Mouse (Mus musculus): ENCODE data around the gene Loxl1. TPM values are rescaled to one million over a fixed set of nuclear protein-coding genes. Genes with fewer than 3 reads are reported as not detected.
"Not testable (repeated sequence)": the region's sequence is repeated elsewhere in the genome, so short reads cannot be mapped to it uniquely, and the experiment has no call there.

Loxl1 gene
- total RNA-seq, 2 experiments from 2014 or later = 2.1 to 2.7 TPM

DNA sequence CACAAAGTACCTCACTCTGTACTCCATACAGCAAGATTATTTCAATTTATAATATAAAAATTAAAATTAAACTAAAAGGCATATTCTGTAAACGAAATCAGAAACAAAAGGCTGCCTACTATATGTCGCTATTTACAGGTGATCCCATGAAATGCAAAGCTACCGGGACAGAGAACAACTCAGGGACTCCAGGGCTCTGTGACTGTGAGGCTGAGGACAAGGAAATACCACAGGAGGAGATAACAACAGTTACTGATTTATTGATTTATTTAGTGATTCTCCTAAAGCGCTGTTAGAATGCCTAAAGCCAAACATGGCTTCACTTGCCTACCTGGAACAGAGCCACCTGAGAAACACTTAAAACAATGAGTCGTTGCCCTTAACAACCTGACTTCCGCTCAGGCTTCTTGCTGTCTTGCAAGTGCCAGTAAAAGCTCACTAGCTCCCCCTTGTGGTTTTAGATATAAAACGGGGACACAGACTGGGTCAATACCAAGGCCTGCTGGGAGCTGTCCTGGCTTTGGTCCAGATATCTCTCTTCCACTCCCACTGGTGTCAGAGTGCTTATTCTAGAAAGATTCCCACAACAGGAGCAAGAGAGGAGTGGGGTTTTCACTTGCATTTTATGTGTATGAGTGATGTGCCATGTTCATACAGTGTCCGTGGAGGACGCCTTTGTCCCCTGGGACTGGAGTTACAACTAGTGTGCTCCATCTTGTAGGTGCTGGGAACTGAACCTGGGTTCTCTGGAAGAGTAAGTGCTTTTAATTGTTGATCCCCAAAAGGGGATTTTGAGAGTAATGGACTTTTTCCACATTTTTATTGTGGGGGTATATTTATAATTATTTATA, 32.5 kb downstream of the Loxl1 start:
- intact Hi-C loops (cut with DNase I) = loop anchor here (5.0 kb wide), 1 partner anchor 243 kb away; no protein-coding TSS in a partner anchor
- peak; percentile 44 to 45 for DNase-seq (ENCODE audit: low spot score in 2 of 2)

DNA sequence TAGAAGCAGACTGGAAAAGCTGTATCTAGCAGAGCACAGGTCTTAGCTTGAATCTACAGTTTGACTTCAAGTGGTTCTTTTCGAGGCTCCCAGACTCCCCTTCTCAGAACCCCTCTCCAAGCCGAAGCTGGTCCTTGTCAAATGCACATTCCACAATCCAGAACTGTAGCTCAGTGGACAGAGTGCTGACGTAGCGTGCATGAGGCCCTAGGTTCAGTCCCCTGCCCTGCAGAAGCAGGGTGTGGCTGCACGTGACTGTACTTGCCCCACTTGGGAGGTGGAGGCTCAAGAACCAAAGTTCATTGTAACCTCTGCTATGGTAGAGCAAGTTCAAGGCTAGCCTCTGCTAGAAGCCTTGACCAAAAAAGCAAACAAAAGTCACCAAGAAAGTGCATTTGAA, 33.2 kb downstream of the Loxl1 start:
- no peak for DNase-seq (ENCODE audit: low spot score in 2 of 2)
- intact Hi-C loops (cut with DNase I) = loop anchor here (5.0 kb wide), 1 partner anchor 242 kb away; no protein-coding TSS in a partner anchor

DNA sequence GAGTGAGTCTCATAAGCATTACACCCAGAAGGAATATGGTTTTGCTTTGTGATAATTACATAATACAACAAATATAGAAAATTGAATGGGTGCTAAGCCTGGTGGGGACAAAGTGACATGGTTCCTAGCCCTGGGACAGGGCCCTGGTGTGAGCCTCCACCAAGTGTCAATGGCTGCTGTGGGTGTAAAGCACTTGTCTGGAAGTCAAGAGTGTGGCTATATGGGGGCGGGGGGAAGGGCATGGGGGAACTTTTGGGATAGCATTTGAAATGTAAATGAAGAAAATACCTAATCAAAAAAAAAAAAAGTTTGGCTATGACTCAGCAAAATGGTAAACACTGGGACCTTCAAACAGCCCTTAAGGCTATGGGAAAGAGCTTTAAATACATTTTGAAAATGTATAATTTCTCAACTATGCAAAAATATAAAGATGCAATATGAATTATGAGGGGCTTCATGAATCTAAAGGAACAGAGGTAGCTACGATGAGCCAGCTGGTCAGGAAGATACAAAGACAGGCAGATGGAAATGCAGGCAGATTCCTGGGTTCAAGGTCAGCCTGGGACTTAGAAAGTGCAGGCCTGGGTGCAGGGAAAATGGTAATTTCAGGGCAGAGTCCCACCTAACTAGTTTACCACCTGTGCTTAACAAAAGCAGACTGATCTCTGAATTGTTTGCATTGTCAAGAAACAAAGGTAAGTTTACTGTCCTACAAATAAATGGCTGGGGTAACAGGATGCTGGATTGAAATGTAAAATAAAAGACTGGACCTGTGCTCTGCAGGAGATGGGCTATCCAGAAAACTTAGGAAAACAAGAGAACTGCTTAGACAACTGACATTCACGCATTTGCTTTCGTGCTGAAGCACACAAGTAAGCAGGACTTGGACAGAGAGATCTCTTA, 33.9 kb downstream of the Loxl1 start:
- intact Hi-C loops (cut with DNase I) = no loop called here
- no peak for DNase-seq (ENCODE audit: low spot score in 2 of 2)

DNA sequence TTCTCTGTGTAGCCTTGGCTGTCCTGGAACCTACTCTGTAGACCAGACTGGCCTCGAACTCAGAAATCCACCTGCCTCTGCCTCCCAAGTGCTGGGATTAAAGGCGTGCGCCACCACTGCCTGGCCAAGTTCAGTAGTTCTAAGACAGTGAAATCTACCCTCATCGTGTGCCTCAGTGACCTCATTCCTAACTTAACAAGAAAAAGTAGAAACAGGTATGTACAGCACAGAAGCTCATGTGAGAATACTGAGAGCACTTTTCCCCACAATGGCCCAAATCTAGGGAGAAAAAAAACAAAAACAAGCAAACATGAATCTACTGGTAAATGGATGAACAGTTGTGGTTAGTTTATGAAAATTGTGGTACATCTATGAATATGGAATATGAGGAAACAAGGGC, 34.7 kb downstream of the Loxl1 start:
- DNase-seq (ENCODE audit: low spot score in 2 of 2) = no peak
- intact Hi-C loops (cut with DNase I) = no loop called here

DNA sequence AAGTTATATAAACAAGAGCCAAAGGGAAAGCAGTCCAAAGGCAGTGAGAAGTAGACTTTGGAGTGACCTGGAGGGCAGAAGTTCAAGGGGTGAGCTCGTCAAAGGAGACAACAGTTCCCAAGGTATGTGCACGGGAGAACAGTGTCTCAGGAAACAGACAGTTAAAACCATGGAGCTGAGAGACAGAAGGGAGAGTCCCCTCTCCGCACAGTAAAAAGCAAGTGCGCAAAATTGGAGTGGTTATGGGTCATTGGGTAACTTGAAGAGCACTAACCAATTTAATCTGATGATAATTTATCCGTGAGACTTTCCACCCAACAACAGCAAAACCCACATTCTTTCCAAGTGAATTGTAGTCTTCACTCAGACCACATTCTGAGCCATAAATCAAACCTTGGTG, 36.6 kb downstream of the Loxl1 start:
- intact Hi-C loops (cut with DNase I) = no loop called here
- no peak for DNase-seq (ENCODE audit: low spot score in 2 of 2)

DNA sequence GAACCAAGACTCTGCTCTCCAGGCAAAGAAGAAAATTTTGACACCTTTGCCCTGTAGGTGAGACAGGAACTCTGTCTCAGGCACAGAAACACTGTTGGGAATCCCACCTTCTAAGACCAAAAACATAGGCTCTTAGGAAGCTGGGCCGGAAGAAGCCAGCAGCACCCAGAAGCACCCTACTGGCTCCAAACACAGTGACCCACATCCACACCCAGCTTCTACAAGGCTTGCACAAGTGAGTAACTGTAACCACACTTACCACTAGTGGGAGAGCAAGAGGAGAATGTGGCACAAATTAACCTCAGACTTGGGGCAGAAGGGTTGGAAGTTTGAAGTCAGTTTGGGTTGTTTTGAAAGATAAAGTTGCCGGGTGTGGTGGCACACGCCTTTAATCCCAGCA, 37.2 kb downstream of the Loxl1 start:
- intact Hi-C loops (cut with DNase I) = no loop called here
- no peak for DNase-seq (ENCODE audit: low spot score in 2 of 2)

DNA sequence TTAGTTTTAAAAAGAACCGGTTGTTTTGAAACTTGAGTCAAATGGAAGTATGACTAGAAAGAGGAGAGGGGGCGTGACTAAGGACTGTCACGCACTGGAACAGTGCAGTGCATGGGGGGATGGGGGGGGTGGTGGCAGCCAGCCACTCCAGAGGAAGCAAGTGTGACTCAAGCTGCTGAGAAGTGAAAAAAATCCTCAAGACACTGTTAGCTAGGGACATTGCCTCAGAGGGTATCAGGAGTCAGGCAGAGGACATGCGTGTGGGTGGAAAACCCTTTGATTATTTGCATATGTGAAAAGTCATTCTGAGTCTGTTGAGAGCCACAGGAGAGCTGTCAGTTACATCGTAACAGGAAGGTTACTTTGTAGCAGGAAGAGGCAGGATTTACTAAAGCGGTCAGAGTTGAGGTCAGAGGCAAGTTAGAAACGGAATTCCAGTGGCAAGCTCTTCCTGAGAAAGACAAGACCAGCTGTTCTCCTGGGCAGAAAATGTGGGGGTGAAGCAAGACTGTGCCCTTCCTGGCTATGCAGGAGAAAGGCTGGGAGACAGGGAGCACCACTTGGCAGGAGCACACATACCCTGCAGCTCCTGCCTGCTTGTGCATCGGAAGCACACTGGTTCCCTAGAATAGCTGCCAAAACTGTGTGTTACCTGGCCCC, 37.7 kb downstream of the Loxl1 start:
- DNase-seq (ENCODE audit: low spot score in 2 of 2) = no peak
- intact Hi-C loops (cut with DNase I) = no loop called here

DNA sequence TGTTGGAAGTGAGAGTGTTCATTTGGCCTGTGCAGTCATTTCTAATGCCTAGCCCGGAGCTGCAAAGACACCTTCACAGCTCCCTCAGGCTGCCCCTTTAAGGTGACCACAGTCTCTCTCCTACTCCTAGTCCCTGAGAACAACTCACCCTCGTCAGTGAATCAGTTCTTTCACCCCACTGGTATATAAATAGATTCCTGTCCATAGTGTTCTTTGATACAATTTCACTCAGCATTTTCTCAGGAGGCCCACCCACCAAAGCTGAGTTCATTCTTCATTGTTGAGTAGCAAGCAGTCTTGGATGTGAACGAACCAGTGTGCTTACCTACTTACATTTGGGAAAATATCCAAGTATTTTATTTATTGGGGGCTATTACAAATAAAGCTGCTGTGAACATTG, 38.4 kb downstream of the Loxl1 start:
- DNase-seq (ENCODE audit: low spot score in 2 of 2) = no peak
- intact Hi-C loops (cut with DNase I) = no loop called here

DNA sequence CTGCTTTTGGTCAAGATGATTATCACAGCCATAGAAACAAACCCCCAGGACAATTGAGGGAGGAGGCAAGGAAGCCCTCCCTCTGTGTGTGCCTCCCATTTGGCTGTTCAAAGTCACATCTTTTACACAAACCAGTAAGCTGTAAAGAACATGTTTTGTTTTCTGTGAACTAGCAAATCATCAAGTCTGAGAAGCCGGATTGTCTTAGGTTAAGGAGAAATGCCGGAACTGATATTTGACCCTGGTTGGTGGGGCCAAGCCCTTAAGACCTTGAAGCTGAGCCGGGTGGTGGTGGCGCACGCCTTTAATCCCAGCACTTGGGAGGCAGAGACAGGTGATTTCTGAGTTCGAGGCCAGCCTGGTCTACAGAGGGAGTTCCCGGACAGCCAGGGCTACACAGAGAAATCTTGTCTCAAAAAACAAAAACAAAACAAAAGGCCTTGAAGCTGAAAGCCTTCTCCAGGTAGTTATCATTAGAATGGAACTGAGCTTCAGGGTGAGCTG, 38.8 kb downstream of the Loxl1 start:
- intact Hi-C loops (cut with DNase I) = no loop called here
- no peak for DNase-seq (ENCODE audit: low spot score in 2 of 2)

DNA sequence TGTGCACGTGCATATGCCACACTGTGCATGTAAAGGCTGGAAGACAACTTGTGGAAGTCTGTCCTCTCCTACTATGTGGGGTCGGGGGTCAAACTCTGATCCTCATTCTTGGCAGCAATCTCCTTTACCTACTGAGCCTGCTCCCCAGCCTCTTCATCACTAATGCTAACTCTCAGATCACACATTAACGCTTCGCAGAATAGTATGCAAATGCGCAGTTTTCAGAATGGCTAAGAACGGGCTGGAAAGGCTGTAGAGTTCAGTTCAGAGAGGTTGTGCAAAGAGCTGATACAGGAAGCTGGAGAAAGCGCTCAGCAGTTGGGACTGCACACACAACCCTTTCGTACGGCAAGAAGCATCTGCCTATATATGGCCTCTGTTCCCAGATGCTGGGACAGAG, 40.1 kb downstream of the Loxl1 start:
- intact Hi-C loops (cut with DNase I) = no loop called here

DNA sequence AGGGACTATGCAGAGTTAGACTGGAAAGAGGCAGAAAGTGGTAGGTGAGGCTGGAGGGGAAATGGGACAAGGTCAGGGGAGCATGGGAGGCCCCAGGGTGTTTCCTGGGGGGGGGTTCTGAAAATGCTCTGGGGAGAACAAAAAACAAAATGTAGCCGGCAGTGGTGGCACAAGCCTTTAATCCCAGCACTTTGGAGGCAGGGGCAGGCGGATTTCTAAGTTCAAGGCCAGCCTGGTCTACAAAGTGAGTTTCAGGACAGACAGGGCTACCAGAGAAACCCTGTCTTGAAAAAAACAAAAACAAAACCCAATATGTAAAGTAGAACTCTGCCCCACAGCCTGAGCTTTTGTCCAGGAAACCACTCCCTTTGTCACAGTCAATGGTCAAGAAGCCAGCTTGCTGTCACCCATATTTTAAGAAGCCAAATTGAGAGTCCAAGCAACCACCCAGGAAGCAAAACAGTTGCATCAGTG, 40.9 kb downstream of the Loxl1 start:
- no peak for DNase-seq (ENCODE audit: low spot score in 2 of 2)
- intact Hi-C loops (cut with DNase I) = no loop called here

More for the DNA sequence above, 40.1 kb downstream of the Loxl1 start:
- no peak for DNase-seq (ENCODE audit: low spot score in 2 of 2)

DNA sequence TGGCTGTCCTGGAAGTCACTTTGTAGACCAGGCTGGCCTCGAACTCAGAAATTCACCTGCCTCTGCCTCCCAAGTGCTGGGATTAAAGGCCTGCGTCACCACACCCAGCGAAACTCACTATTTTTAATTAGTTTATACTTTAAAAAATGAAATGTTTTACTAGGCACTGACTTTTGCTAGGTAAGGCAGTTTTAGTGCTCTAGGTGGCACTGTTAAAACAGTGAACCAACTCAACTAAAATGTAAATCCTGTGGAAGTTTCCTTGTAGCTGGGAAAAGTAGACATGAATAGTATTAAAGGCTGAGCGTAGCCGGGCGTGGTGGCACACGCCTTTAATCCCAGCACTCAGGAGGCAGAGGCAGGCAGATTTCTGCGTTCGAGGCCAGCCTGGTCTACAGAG, 41.4 kb downstream of the Loxl1 start:
- intact Hi-C loops (cut with DNase I); DNase-seq (ENCODE audit: low spot score in 2 of 2): not testable (repeated sequence)

DNA sequence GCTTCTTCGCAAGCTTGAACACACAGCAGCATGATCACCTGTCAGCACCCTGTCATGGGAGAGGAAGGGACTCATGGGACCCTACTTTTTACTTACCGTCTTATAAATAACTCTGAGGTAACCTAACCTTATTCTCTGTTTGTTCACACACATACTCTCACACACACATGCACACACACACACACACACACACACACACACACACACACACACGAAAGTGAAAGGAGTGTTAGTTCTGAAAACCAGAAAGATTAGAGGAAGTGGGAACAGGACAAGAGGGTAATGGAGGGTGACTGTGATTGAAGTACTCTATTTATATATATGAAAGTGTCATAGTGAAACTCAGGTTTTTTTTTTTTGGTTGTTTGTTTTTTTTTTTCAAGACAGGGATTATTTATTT, 41.9 kb downstream of the Loxl1 start:
- intact Hi-C loops (cut with DNase I) = no loop called here
- DNase-seq (ENCODE audit: low spot score in 2 of 2) = no peak

DNA sequence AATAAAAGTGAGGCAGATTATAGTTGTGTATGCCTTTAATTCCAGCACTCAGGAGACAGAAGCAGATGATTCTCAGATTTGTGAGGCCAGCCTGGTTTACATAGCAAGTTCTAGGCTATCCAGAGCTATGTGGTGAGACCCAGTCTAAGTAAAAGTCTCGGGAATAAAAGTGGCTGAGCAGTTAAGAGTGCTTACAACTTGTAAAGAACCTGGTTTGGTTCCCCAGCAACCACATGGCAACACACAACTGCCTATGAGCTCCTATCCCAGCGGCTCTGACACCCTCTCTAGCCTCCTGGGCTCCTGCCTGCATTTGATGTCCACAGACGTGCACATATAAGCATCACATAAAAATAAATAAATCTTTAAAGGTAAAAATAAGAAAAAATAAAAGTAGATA, 42.9 kb downstream of the Loxl1 start:
- DNase-seq (ENCODE audit: low spot score in 2 of 2) = no peak
- intact Hi-C loops (cut with DNase I) = no loop called here

DNA sequence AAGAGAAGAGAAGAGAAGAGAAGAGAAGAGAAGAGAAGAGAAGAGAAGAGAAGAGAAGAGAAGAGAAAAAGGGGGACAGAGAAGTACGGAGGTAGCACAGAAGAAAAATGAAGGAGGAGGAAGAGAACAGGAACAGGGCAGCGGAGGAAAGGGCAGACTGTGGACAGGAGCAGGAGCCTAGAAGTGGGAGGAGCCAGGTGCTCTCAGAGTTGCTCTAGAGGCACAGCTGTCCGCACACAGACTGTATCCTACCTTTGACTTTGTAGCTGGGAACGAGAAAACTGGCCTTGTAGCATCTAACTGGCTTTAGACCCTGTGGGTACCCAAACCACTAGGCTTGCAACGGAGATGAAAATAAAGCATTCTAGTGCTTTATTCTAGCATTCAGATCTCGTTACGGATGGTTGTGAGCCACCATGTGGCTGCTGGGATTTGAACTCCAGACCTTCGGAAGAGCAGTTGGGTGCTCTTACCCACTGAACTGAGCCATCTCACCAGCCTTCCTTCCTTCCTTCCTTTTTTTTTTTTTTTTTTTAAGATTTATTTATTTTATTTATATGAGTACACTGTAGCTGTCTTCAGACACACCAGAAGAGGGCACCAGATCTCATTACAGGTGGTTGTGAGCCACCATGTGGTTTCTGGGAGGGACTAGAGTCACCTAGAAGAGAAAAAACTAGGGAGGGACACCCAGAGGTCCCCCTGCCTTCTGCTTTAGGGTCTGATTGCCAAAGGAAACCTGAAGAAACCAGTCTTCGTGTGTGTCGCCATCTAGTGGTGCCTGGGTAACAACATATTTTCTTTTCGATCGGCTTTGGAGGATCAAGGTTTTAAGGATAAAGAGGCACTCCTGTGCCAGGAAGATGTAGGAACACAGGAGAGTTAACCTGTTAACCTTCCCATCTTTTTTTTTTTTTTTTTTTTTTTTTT, 44.3 kb downstream of the Loxl1 start:
- peak in 1 of 2 experiments; percentile 43 for DNase-seq (ENCODE audit: low spot score in 2 of 2)
- intact Hi-C loops (cut with DNase I) = loop anchor here (5.0 kb wide), 1 partner anchor 41 kb away; no protein-coding TSS in a partner anchor

DNA sequence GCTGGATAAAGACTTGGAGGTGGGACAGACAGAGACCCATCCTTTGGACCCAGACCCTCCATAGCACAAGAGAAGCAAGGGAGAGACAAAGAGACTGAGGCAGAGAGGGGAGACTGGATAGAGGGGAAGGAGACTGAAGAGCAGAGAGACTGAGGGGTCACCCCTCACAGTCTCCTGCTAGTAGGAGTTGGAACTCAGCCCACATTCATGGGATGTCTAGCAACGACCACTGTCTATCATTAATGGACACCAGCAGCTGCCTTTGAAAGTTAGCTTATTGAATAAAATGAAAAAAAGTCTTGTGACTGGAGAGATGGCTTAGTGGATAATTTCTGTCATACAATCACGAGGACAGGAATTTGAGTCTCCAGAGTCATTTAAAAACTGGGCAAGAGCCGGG, 45.9 kb downstream of the Loxl1 start:
- intact Hi-C loops (cut with DNase I) = loop anchor here (5.0 kb wide), 1 partner anchor 40 kb away; no protein-coding TSS in a partner anchor

DNA sequence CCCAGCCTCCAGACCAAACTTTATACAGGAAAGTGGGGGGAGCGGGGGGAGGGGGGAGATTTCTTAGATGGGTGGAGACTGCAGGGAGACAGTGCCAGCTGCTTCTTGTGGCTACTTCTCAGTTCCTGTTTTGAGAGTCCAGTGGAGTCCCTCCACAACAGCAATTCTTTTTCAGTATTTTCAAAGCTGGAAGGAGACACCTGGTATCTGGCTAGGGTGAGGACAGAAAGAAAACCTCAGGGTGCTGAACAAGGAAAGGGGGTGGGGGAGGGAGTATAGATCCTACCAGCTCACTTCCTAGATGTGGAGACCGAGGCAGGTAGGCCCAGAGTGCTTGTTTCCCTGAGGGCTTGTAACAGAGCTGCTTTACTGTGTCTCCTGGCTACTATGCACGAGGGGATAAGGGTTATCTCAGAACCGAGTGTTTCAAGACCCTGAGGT, 46.4 kb downstream of the Loxl1 start:
- intact Hi-C loops (cut with DNase I) = loop anchor here (5.0 kb wide), 1 partner anchor 39 kb away; no protein-coding TSS in a partner anchor
- DNase-seq (ENCODE audit: low spot score in 2 of 2) = no peak

More for the DNA sequence above, 45.9 kb downstream of the Loxl1 start:
- DNase-seq (ENCODE audit: low spot score in 2 of 2) = no peak

DNA sequence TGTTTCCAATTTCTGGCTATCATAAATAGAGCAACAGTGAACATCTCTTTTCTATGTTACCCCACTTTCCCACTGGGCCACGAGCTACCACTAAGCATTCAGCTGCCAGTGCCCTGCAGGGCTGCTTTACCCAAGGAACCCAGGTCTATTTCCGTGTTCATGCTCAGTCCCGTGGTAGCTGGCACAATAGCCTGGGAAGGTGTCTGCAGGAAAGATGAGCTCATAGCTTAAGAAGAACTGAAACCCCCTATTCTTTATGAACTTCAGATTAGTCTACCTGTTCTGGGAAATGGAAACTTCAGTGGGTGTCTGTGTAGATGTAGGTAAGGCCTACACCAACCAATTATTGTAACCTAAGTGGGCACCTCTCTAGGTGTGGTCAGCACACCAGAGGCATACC, 47.6 kb downstream of the Loxl1 start:
- DNase-seq (ENCODE audit: low spot score in 2 of 2) = no peak
- intact Hi-C loops (cut with DNase I) = loop anchor here (5.0 kb wide), 1 partner anchor 38 kb away; no protein-coding TSS in a partner anchor

Data from left cerebral cortex, postnatal 36 days (tissue).